Mouse (Mus musculus) right cerebral cortex, adult 18-20 months (tissue): Measurements from ENCODE around the gene Sema4d.

Experiments used
- DNase-seq: peaks from one replicate; pipeline ENCODE4 v3.0.0; 2022; ENCODE audit warnings: mixed read lengths

The Sema4d gene

GRCm38 (mm10) chr13:51749578-51750345, 43.8 kb downstream of the Sema4d start:
- DNase-seq: no peak

- no peak for DNase-seq
These were observed 45.5 kb downstream of the Sema4d start for GRCm38 (mm10) chr13:51748009-51748552.

- no peak for DNase-seq
These were observed 46.5 kb downstream of the Sema4d start for GRCm38 (mm10) chr13:51747069-51747468.

- DNase-seq: no peak
These were observed 47.7 kb downstream of the Sema4d start for GRCm38 (mm10) chr13:51745862-51746261.

- DNase-seq: no peak
These were observed 49.7 kb downstream of the Sema4d start for GRCm38 (mm10) chr13:51743855-51744254.

- no peak for DNase-seq
These were observed 50.9 kb downstream of the Sema4d start for GRCm38 (mm10) chr13:51742551-51743052.

GRCm38 (mm10) chr13:51740776-51741175, 52.8 kb downstream of the Sema4d start:
- DNase-seq: no peak

GRCm38 (mm10) chr13:51739713-51740112, 53.8 kb downstream of the Sema4d start:
- no peak for DNase-seq

GRCm38 (mm10) chr13:51738531-51739117, 54.9 kb downstream of the Sema4d start:
- no peak for DNase-seq

- no peak for DNase-seq
These were observed 55.5 kb downstream of the Sema4d start for GRCm38 (mm10) chr13:51737949-51738513.

- no peak for DNase-seq
These were observed 56.3 kb downstream of the Sema4d start for GRCm38 (mm10) chr13:51737033-51737948.

GRCm38 (mm10) chr13:51736007-51736911, 57.3 kb downstream of the Sema4d start:
- no peak for DNase-seq

- DNase-seq: no peak
These were observed 59.0 kb downstream of the Sema4d start for GRCm38 (mm10) chr13:51734556-51734955.

- DNase-seq: no peak
These were observed 61.4 kb downstream of the Sema4d start for GRCm38 (mm10) chr13:51732097-51732664.

- DNase-seq: no peak
These were observed 62.1 kb downstream of the Sema4d start for GRCm38 (mm10) chr13:51731474-51731873.

- DNase-seq: no peak
These were observed 63.6 kb downstream of the Sema4d start for GRCm38 (mm10) chr13:51729887-51730361.

- DNase-seq: no peak
These were observed 66.2 kb downstream of the Sema4d start for GRCm38 (mm10) chr13:51727364-51727763.

- DNase-seq: no peak
These were observed 67.5 kb downstream of the Sema4d start for GRCm38 (mm10) chr13:51725926-51726574.

- no peak for DNase-seq
These were observed 68.1 kb downstream of the Sema4d start for GRCm38 (mm10) chr13:51725446-51725845.

- no peak for DNase-seq
These were observed 69.0 kb downstream of the Sema4d start for GRCm38 (mm10) chr13:51724566-51724965.
